Comparison of ENCODE assay signal across 8 mouse cellular contexts in the genomic region with DNA sequence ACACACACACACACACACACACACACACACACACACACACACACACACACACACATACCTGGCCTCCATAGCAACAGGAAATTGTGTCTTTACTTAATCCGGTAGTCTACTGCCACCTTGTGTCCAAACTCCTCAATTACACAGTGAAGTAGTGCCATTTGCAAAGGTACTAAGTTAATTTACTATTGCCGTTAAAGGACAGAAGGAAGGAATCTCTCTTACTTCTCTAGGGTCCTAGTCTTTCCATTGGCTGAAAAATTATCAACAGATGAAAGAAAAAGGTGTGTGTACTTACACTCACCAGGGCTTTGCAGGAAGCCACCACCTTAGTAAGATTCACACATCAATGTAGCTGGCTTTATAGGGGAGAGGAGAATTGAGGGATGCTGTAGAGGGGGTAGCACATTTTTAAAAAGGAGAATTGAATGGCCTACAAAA. TPM values are rescaled to one million over a fixed set of nuclear protein-coding genes. Genes with fewer than 3 reads are reported as not detected.
DNase-seq lines count a peak whose midpoint lies in the region; ATAC-seq and TF ChIP-seq lines count a peak whose summit lies in the region.

No protein-coding gene starts in this region.

- no peaks in the 10 kb centered on the region for H3K9me3 ChIP-seq in ES-E14 (ENCODE audit: control insufficient read depth, insufficient read depth, low read depth, low read length)
- H3K9me3 ChIP-seq in lung, postnatal 0 days (ENCODE audit: low read length) = no peaks in the 10 kb centered on the region

- peaks cover 14% of the 10 kb centered on the region for H3K27me3 ChIP-seq in C2C12 (ENCODE audit: control insufficient read depth, insufficient read depth, insufficient read length)
- no peaks in the 10 kb centered on the region for H3K27me3 ChIP-seq in lung, postnatal 0 days (replicated peaks; ENCODE audit: insufficient read depth, low read length)

- no peaks in the 10 kb centered on the region for H3K4me1 ChIP-seq in ES-E14 (ENCODE audit: control insufficient read depth in 2 of 2, insufficient read depth in 2 of 2, low read length in 2 of 2, poor library complexity in 1 of 2)
- H3K4me1 ChIP-seq in lung, postnatal 0 days (ENCODE audit: insufficient read depth, low read depth, low read length) = no peaks in the 10 kb centered on the region

- H3ac ChIP-seq in C2C12 (ENCODE audit: control insufficient read depth, insufficient read length, low read depth) = no peak overlapping the region

- H3K4me2 ChIP-seq in lung, postnatal 0 days (replicated peaks; ENCODE audit: low read depth, low read length) = no peak overlapping the region

- H3K9ac ChIP-seq in ES-E14 (ENCODE audit: insufficient read depth, low read depth, low read length, poor library complexity, severe bottlenecking) = no peak overlapping the region
- H3K9ac ChIP-seq in lung, postnatal 0 days (replicated peaks; ENCODE audit: low read depth) = no peak overlapping the region

- TF ChIP-seq EP300 in lung, postnatal 0 days (IDR thresholded peaks at IDR 0.05) = no peak

- H3K79me3 ChIP-seq in C2C12 (ENCODE audit: low read depth) = no peaks in the 10 kb centered on the region

- H3K36me3 ChIP-seq in C2C12 (ENCODE audit: control insufficient read depth, insufficient read depth) = no peaks in the 10 kb centered on the region
- no peaks in the 10 kb centered on the region for H3K36me3 ChIP-seq in ES-E14 (ENCODE audit: control insufficient read depth, insufficient read depth, low read length, poor library complexity, severe bottlenecking)
- no peaks in the 10 kb centered on the region for H3K36me3 ChIP-seq in lung, postnatal 0 days (ENCODE audit: insufficient read depth, low read length)

- H3K4me3 ChIP-seq in C2C12 (ENCODE audit: insufficient read depth, poor library complexity, severe bottlenecking) (no peak overlapping the region), ES-E14 (ENCODE audit: insufficient read depth in 1 of 2, low read depth in 1 of 2, low read length in 2 of 2, poor library complexity in 1 of 2, severe bottlenecking in 1 of 2) (no peak overlapping the region)
- no peak overlapping the region for H3K4me3 ChIP-seq in lung, postnatal 0 days (ENCODE audit: low read depth, low read length)

- peak; percentile 75 for DNase-seq in ES-E14 (ENCODE audit: low read depth, low spot score)
- peak; percentile 34 for DNase-seq in cerebellum, adult 9-11 months
- peak; percentile 8 for DNase-seq in gastrocnemius, postnatal 25 days
- DNase-seq in kidney, postnatal 10 days = peak; percentile 75
- peak; percentile 90 for DNase-seq in lung, postnatal 0 days (ENCODE audit: low spot score)
- DNase-seq in retina, postnatal 1 day = peak; percentile 91
- DNase-seq in urinary bladder, adult 18-20 months (ENCODE audit: low spot score in 2 of 2) = no peak

- WGBS in lung, postnatal 0 days = 0% methylated on average over 2 of the region's 2 CpGs

- ATAC-seq in lung, postnatal 0 days = peak; percentile 41; the same call in 1 of the 2 replicates

- peak; percentile 52 for TF ChIP-seq CTCF in C2C12 (IDR thresholded peaks at IDR 0.05; ENCODE audit: control insufficient read depth, insufficient read depth, insufficient read length)
- TF ChIP-seq CTCF in lung, postnatal 0 days (IDR thresholded peaks at IDR 0.05) = peak; percentile 88

- H3K27ac ChIP-seq in ES-E14 (ENCODE audit: insufficient read depth, low read depth, low read length, poor library complexity, severe bottlenecking) = no peak overlapping the region
- H3K27ac ChIP-seq in lung, postnatal 0 days (ENCODE audit: low read length) = no peak overlapping the region

- in situ Hi-C loops in ES-E14 (cut with MboI; ENCODE audit: low sequenced_read_pairs in 2 of 2, unreplicated experiment in 2 of 2) = loop anchor here (10.0 kb wide), 2 partner anchors 201 to 431 kb away; no protein-coding TSS in a partner anchor

- no peaks in the 10 kb centered on the region for H3K79me2 ChIP-seq in C2C12 (ENCODE audit: control insufficient read depth, insufficient read depth)

TF ChIP-seq in C2C12, 6 proteins besides CTCF, POLR2A, EP300 and RAD21:
- TF ChIP-seq MYOD1 (IDR thresholded peaks at IDR 0.05; ENCODE audit: control insufficient read depth, insufficient read length, low read depth) (no peak), FOSL1 (IDR thresholded peaks at IDR 0.05; ENCODE audit: insufficient read depth, low read length, poor library complexity, severe bottlenecking) (no peak), CEBPB (IDR thresholded peaks at IDR 0.05; ENCODE audit: low read depth) (no peak)

TF ChIP-seq in ES-E14, 5 proteins besides CTCF, POLR2A, EP300 and RAD21:
- peak; percentile 91 for TF ChIP-seq ZC3H11A (IDR thresholded peaks at IDR 0.05; ENCODE audit: borderline replicate concordance, low read depth, low read length)
- TF ChIP-seq HCFC1 (IDR thresholded peaks at IDR 0.05; ENCODE audit: borderline replicate concordance, insufficient read depth, low read length) = no peak
- TF ChIP-seq ZNF384 (IDR thresholded peaks at IDR 0.05; ENCODE audit: low read depth, low read length) = no peak
TF ChIP-seq in ES-E14: peak in this region for 1.

RNA-seq across cellular contexts. Expression of a gene that starts 29.0 kb away (rescaled TPM):
- 7.5 TPM for polyA plus RNA-seq in C2C12 (2012; fragmentation: generic; extraction: Trizol)
- 26.4 and 27.5 TPM in 2 replicates for total RNA-seq in ES-E14 (2012; rRNA removed)
- 10 to 100 TPM; 18.3 to 20.0 TPM for total RNA-seq in gastrocnemius, postnatal 25 days (2021)
- 17.4 and 17.7 TPM in 2 replicates for polyA plus RNA-seq in lung, postnatal 0 days (2015; fragmentation: Nextera tagmentation; extraction: Ambion mirVana)

RNA-seq across cellular contexts. Expression of a gene that starts 29.1 kb away (rescaled TPM):
- 42.0 TPM for polyA plus RNA-seq in C2C12 (2012; fragmentation: generic; extraction: Trizol)
- total RNA-seq in ES-E14 (2012; rRNA removed) = 46.7 and 48.2 TPM in 2 replicates
- total RNA-seq in gastrocnemius, postnatal 25 days (2021) = 10 to 100 TPM; 25.7 to 29.4 TPM
- 9.7 and 10.3 TPM in 2 replicates for polyA plus RNA-seq in lung, postnatal 0 days (2015; fragmentation: Nextera tagmentation; extraction: Ambion mirVana)

RNA-seq across cellular contexts. Expression of a gene that starts 55.8 kb away (rescaled TPM):
- 0.01 TPM for polyA plus RNA-seq in C2C12 (2012; fragmentation: generic; extraction: Trizol)
- total RNA-seq in ES-E14 (2012; rRNA removed) = 6.3 and 8.0 TPM in 2 replicates
- total RNA-seq in gastrocnemius, postnatal 25 days (2021) = 10 to 100 TPM; 18.9 to 19.3 TPM
- 114 and 116 TPM in 2 replicates for polyA plus RNA-seq in lung, postnatal 0 days (2015; fragmentation: Nextera tagmentation; extraction: Ambion mirVana)

Comparison
In these comparisons a context has a peak if more than half of its experiments do, and no peak if none do; other contexts are left out.
1. DNase-seq: peak in ES-E14 (single experiment), cerebellum, adult 9-11 months (single experiment), gastrocnemius, postnatal 25 days (single experiment), kidney, postnatal 10 days (single experiment), lung, postnatal 0 days (single experiment) and retina, postnatal 1 day (single experiment); none in urinary bladder, adult 18-20 months (0 of 2).